Mouse (Mus musculus) myocyte (in vitro differentiated cells): ENCODE results near the gene Pfkfb2. TPM values are rescaled to one million over a fixed set of nuclear protein-coding genes. Genes with fewer than 3 reads are reported as not detected.

ENCODE experiments used
- H3K27me3 ChIP-seq: one replicate; pipeline ENCODE4 v1.6.1; 2011; ENCODE audit not compliant: control insufficient read depth, insufficient read depth, insufficient read length
- H3K36me3 ChIP-seq: one replicate; pipeline ENCODE4 v1.6.1; 2011; ENCODE audit not compliant: control insufficient read depth, insufficient read depth
- H3K4me2 ChIP-seq: one replicate; pipeline ENCODE4 v1.6.1; 2011; ENCODE audit warnings: low read depth, control low read depth
- H3K4me3 ChIP-seq: one replicate; pipeline ENCODE4 v1.5.1; 2011; ENCODE audit warnings: mild to moderate bottlenecking, control low read depth, moderate library complexity
- H3K79me2 ChIP-seq: one replicate; pipeline ENCODE4 v1.6.1; 2011; ENCODE audit not compliant: control insufficient read depth, insufficient read depth
- H3ac ChIP-seq: one replicate; pipeline ENCODE4 v1.6.1; 2011; ENCODE audit not compliant: control insufficient read depth, insufficient read length
- CEBPB ChIP-seq: IDR thresholded peaks from 2 replicates; pipeline ENCODE4 v1.6.1; 2011; ENCODE audit warnings: mild to moderate bottlenecking, moderate library complexity; ENCODE audit not compliant: poor library complexity, insufficient read depth, severe bottlenecking
- E2F4 ChIP-seq: IDR thresholded peaks from one replicate; pipeline ENCODE4 v1.6.1; 2011; ENCODE audit warnings: mild to moderate bottlenecking, control low read depth, moderate library complexity; ENCODE audit not compliant: insufficient read depth
- MAX ChIP-seq: IDR thresholded peaks from one replicate; pipeline ENCODE4 v1.6.1; 2011; ENCODE audit warnings: low read depth, mild to moderate bottlenecking, control low read depth
- MYOD1 ChIP-seq, 3 experiments: IDR thresholded peaks; one replicate each; pipeline ENCODE4 v1.6.1; 2011; ENCODE audit warnings: control low read depth in 2 of 3, low read depth in 2 of 3, mild to moderate bottlenecking in 2 of 3, moderate library complexity in 1 of 3; ENCODE audit not compliant: insufficient read length in 2 of 3, control insufficient read depth in 1 of 3
- MYOG ChIP-seq, 3 experiments: IDR thresholded peaks; one replicate each; pipeline ENCODE4 v1.6.1; 2011; ENCODE audit warnings: control low read depth in 2 of 3, low read depth in 2 of 3, mild to moderate bottlenecking in 2 of 3; ENCODE audit not compliant: insufficient read length in 2 of 3, control insufficient read depth in 1 of 3, insufficient read depth in 1 of 3
- POLR2A ChIP-seq: IDR thresholded peaks from one replicate; pipeline ENCODE4 v1.6.1; 2011; ENCODE audit warnings: low read depth, mild to moderate bottlenecking, control low read depth, moderate library complexity; ENCODE audit not compliant: insufficient read length
- POLR2AphosphoS2 ChIP-seq: IDR thresholded peaks from one replicate; pipeline ENCODE4 v1.6.1; 2011; ENCODE audit warnings: low read depth, control low read depth; ENCODE audit not compliant: insufficient read length
- REST ChIP-seq: IDR thresholded peaks from one replicate; pipeline ENCODE4 v1.6.1; 2011; ENCODE audit warnings: mild to moderate bottlenecking, control low read depth, moderate library complexity; ENCODE audit not compliant: insufficient read depth, insufficient read length
- SRF ChIP-seq: IDR thresholded peaks from one replicate; pipeline ENCODE4 v1.6.1; 2011; ENCODE audit warnings: low read depth; ENCODE audit not compliant: control insufficient read depth, insufficient read length
- TCF12 ChIP-seq: IDR thresholded peaks from one replicate; pipeline ENCODE4 v1.6.1; 2011; ENCODE audit warnings: mild to moderate bottlenecking, control low read depth; ENCODE audit not compliant: poor library complexity, insufficient read depth, severe bottlenecking
- TCF3 ChIP-seq: IDR thresholded peaks from one replicate; pipeline ENCODE4 v1.6.1; 2011; ENCODE audit warnings: low read depth, control low read depth; ENCODE audit not compliant: insufficient read length
- USF1 ChIP-seq: IDR thresholded peaks from one replicate; pipeline ENCODE4 v1.6.1; 2011; ENCODE audit warnings: low read depth, mild to moderate bottlenecking, control low read depth, moderate library complexity
- polyA plus RNA-seq: library from polyadenylated mRNA; unstranded; fragments of >200 nt; fragmentation: generic; extraction: Trizol; gene quantifications from one replicate; pipeline ENCODE4 v1.2.1, GENCODE M21; 2012; ENCODE audit warnings: missing spikeins

Pfkfb2 gene
- polyA plus RNA-seq, result 2.6 TPM

- Histone ChIP-seq H3K4me2 (no peak within 1 kb of the TSS), H3K4me3 (no peak within 1 kb of the TSS), H3ac (no peak within 1 kb of the TSS), H3K36me3 (peaks cover under 1% of the 10 kb centered on the region), H3K27me3 (no peaks in the 10 kb centered on the region), H3K79me2 (peaks cover 4% of the 10 kb centered on the region)
- TF ChIP-seq POLR2AphosphoS2, result no peak
- TF ChIP-seq E2F4, result no peak
- no peak for TF ChIP-seq MYOD1 (IDR thresholded peaks at IDR 0.05; ENCODE audit: control insufficient read depth in 1 of 3, insufficient read length in 2 of 3, low read depth in 2 of 3)
- no peak for TF ChIP-seq SRF
Observed at GRCm38 (mm10) chr1:130729153-130729552, at the start of gene Pfkfb2. TSS of gene Pfkfb2 (minus strand) at chr1:130729253.

- TF ChIP-seq SRF (no peak), POLR2AphosphoS2 (no peak), MAX (no peak), TCF12 (no peak), MYOD1 (IDR thresholded peaks at IDR 0.05; ENCODE audit: control insufficient read depth in 1 of 3, insufficient read length in 2 of 3, low read depth in 2 of 3) (no peak), REST (no peak), E2F4 (no peak), TCF3 (no peak), CEBPB (no peak), USF1 (no peak), MYOG (IDR thresholded peaks at IDR 0.05; ENCODE audit: control insufficient read depth in 1 of 3, insufficient read depth in 1 of 3, insufficient read length in 2 of 3, low read depth in 2 of 3) (no peak), POLR2A (no peak)
- Histone ChIP-seq H3K4me3 (no peak overlapping the region), H3ac (no peak overlapping the region), H3K4me2 (no peak overlapping the region), H3K79me2 (no peaks in the 10 kb centered on the region), H3K27me3 (no peaks in the 10 kb centered on the region), H3K36me3 (no peaks in the 10 kb centered on the region)
Observed at GRCm38 (mm10) chr1:130776645-130777044, 47.6 kb upstream of the Pfkfb2 start.

GRCm38 (mm10) chr1:130775691-130776331 is 46.8 kb upstream of the Pfkfb2 start:
- H3K36me3 ChIP-seq, result no peaks in the 10 kb centered on the region
- no peak overlapping the region for H3K4me2 ChIP-seq
- H3K79me2 ChIP-seq, result no peaks in the 10 kb centered on the region
- no peaks in the 10 kb centered on the region for H3K27me3 ChIP-seq
- no peak overlapping the region for H3K4me3 ChIP-seq
- no peak overlapping the region for H3ac ChIP-seq
- TF ChIP-seq E2F4 (no peak), SRF (no peak), POLR2AphosphoS2 (no peak), MAX (no peak), CEBPB (no peak), MYOD1 (IDR thresholded peaks at IDR 0.05; ENCODE audit: control insufficient read depth in 1 of 3, insufficient read length in 2 of 3, low read depth in 2 of 3) (no peak), TCF3 (no peak), POLR2A (no peak), REST (no peak), USF1 (no peak), TCF12 (no peak), MYOG (IDR thresholded peaks at IDR 0.05; ENCODE audit: control insufficient read depth in 1 of 3, insufficient read depth in 1 of 3, insufficient read length in 2 of 3, low read depth in 2 of 3) (no peak)

GRCm38 (mm10) chr1:130775234-130775633 is 46.2 kb upstream of the Pfkfb2 start:
- H3K36me3 ChIP-seq, result no peaks in the 10 kb centered on the region
- no peaks in the 10 kb centered on the region for H3K27me3 ChIP-seq
- no peaks in the 10 kb centered on the region for H3K79me2 ChIP-seq
- H3K4me2 ChIP-seq, result no peak overlapping the region
- no peak for TF ChIP-seq REST
- no peak for TF ChIP-seq E2F4
- no peak for TF ChIP-seq POLR2AphosphoS2
- TF ChIP-seq TCF12, result no peak
- no peak for TF ChIP-seq SRF
- no peak for TF ChIP-seq CEBPB
- TF ChIP-seq MYOD1 (IDR thresholded peaks at IDR 0.05; ENCODE audit: control insufficient read depth in 1 of 3, insufficient read length in 2 of 3, low read depth in 2 of 3), result no peak
- TF ChIP-seq USF1, result no peak
- H3K4me3 ChIP-seq, result no peak overlapping the region
- no peak overlapping the region for H3ac ChIP-seq

GRCm38 (mm10) chr1:130770981-130771494 is 42.0 kb upstream of the Pfkfb2 start:
- Histone ChIP-seq H3ac (no peak overlapping the region), H3K36me3 (no peaks in the 10 kb centered on the region), H3K4me3 (no peak overlapping the region), H3K27me3 (peaks cover 4% of the 10 kb centered on the region), H3K79me2 (no peaks in the 10 kb centered on the region), H3K4me2 (no peak overlapping the region)
- TF ChIP-seq TCF3, result no peak
- TF ChIP-seq POLR2AphosphoS2, result no peak
- TF ChIP-seq E2F4, result no peak
- no peak for TF ChIP-seq TCF12
- TF ChIP-seq MAX, result no peak
- TF ChIP-seq CEBPB, result no peak
- no peak for TF ChIP-seq SRF
- no peak for TF ChIP-seq MYOD1 (IDR thresholded peaks at IDR 0.05; ENCODE audit: control insufficient read depth in 1 of 3, insufficient read length in 2 of 3, low read depth in 2 of 3)
- TF ChIP-seq POLR2A, result no peak
- no peak for TF ChIP-seq REST
- TF ChIP-seq MYOG (IDR thresholded peaks at IDR 0.05; ENCODE audit: control insufficient read depth in 1 of 3, insufficient read depth in 1 of 3, insufficient read length in 2 of 3, low read depth in 2 of 3), result no peak
- no peak for TF ChIP-seq USF1
